Mouse (Mus musculus): ENCODE measurements around the gene Agr3. TPM values are rescaled to one million over a fixed set of nuclear protein-coding genes. Genes with fewer than 3 reads are reported as not detected.

Agr3 gene
- total and polyA plus RNA-seq, 3 experiments: not detected

DNA sequence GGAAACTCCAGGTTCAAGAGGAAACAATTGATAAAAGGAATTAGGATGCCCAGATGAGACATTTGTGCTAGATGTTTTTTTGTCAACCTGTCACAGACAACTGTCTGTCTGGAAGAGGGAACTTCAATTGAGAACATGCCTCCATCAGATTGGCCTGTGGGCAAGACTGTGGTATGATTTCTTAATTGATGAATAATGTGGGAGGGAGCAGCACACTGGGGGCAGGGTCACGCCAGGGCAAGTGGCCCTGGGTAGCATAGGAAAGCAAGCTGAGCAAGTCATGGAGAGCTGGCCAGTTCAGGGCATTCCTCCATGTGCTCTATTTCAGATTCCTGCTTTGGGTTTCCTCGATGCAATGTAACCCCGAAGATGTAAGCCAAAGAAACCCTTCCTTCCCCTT, 50.5 kb downstream of the Agr3 start:
- no peak for TF ChIP-seq HCFC1 (IDR thresholded peaks at IDR 0.05; ENCODE audit: low read depth, low read length)
- no peak for TF ChIP-seq ZNF384 (IDR thresholded peaks at IDR 0.05; ENCODE audit: low read depth, low read length)
- no peak for TF ChIP-seq MXI1 (IDR thresholded peaks at IDR 0.05; ENCODE audit: low read depth, low read length)
- TF ChIP-seq BHLHE40 (IDR thresholded peaks at IDR 0.05; ENCODE audit: low read depth, low read length): no peak
- TF ChIP-seq MEF2A (IDR thresholded peaks at IDR 0.05; ENCODE audit: borderline replicate concordance, low read depth, low read length): no peak
- no peak for TF ChIP-seq E2F4 (IDR thresholded peaks at IDR 0.05; ENCODE audit: insufficient replicate concordance, low read depth, low read length)
- no peak for TF ChIP-seq MAFK (IDR thresholded peaks at IDR 0.05; ENCODE audit: insufficient replicate concordance, low read length)
- no peak for TF ChIP-seq MYC (IDR thresholded peaks at IDR 0.05; ENCODE audit: low read depth, low read length)
- no peak for TF ChIP-seq CHD2 (IDR thresholded peaks at IDR 0.05; ENCODE audit: low read length)
- dilution Hi-C loops (cut with MboI; ENCODE audit: extremely low pct_ligation_motif_present, extremely low pct_unique_long_range_greater_than_20kb, low sequenced_read_pairs) (no loop called here), in situ Hi-C loops (cut with MboI; ENCODE audit: low pct_ligation_motif_present, low pct_unique_long_range_greater_than_20kb, low sequenced_read_pairs) (loop anchor here (10.0 kb wide), 1 partner anchor 61 kb away; no protein-coding TSS in a partner anchor)
- Histone ChIP-seq H3K27ac (ENCODE audit: insufficient read depth, low read depth) (no peak overlapping the region), H3K4me2 (ENCODE audit: insufficient read depth, low read depth, poor library complexity, severe bottlenecking) (no peak overlapping the region), H3K9ac (ENCODE audit: insufficient read depth, low read depth) (no peak overlapping the region), H3K9me3 (replicated peaks; ENCODE audit: low read length) (no peaks in the 10 kb centered on the region), H3K79me2 (replicated peaks; ENCODE audit: control insufficient read depth, extremely low read depth, insufficient read depth, poor library complexity, severe bottlenecking) (no peaks in the 10 kb centered on the region), H3K4me1 (ENCODE audit: control insufficient read depth in 1 of 2, insufficient read depth in 2 of 2) (0 out of 4 replicates have a peak, but pooled peaks cover 0 to 2% of the 10 kb centered on the region in 2 experiments), H3K4me3 (replicated peaks in 1 of 3; ENCODE audit: low read depth in 2 of 3, low read length in 2 of 3, poor library complexity in 1 of 3) (no peak overlapping the region), H3K27me3 (replicated peaks) (no peaks in the 10 kb centered on the region), H3K36me3 (replicated peaks in 1 of 2; ENCODE audit: control insufficient read depth in 1 of 2, insufficient read depth in 1 of 2, low read length in 1 of 2) (no peaks in the 10 kb centered on the region)
- DNase-seq (ENCODE audit: extremely low read depth): no peak

DNA sequence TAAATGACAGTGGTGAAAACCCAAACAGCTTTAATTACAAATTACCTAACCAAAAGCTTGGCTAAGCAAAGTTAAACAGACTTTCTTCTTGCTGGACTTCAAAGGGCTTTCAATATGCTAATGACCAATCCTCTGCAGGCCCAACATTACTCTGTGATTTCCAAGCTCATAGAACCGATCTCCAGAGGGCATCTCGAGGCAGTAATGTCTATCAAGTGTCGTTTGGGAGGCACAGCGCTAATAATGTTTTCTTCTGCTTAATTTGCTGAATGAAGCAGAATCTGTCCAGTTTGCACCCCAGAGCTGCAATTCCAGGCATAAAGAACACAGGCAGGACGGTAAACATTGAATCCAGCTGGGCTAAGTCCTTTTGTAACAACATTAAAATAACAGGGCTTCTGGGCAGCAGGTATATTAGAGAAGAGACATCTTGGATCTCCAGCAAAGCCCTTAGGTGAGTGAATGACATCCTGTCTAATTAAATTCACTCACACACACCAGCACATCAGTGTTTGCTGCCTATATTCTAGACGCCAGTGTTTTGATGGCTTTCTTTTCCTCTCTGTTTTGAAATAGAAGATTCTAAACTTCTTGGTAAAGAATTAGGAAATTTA, 52.3 kb downstream of the Agr3 start:
- H3K9ac ChIP-seq (ENCODE audit: insufficient read depth, low read depth): no peak overlapping the region
- dilution Hi-C loops (cut with MboI; ENCODE audit: extremely low pct_ligation_motif_present, extremely low pct_unique_long_range_greater_than_20kb, low sequenced_read_pairs): no loop called here
- no peaks in the 10 kb centered on the region for H3K9me3 ChIP-seq (replicated peaks; ENCODE audit: low read length)
- in situ Hi-C loops (cut with MboI; ENCODE audit: low pct_ligation_motif_present, low pct_unique_long_range_greater_than_20kb, low sequenced_read_pairs): loop anchor here (10.0 kb wide), 1 partner anchor 63 kb away; no protein-coding TSS in a partner anchor
- H3K27me3 ChIP-seq (replicated peaks): no peaks in the 10 kb centered on the region
- H3K4me3 ChIP-seq (replicated peaks in 1 of 3; ENCODE audit: low read depth in 2 of 3, low read length in 2 of 3, poor library complexity in 1 of 3): no peak overlapping the region
- TF ChIP-seq TCF12 (IDR thresholded peaks at IDR 0.05; ENCODE audit: low read depth, low read length): no peak
- no peaks in the 10 kb centered on the region for H3K36me3 ChIP-seq (replicated peaks in 1 of 2; ENCODE audit: control insufficient read depth in 1 of 2, insufficient read depth in 1 of 2, low read length in 1 of 2)
- H3K4me1 ChIP-seq (ENCODE audit: control insufficient read depth in 1 of 2, insufficient read depth in 2 of 2): peaks cover 2% of the 10 kb centered on the region in 2 experiments; a peak in 2 of 4 replicates
- H3K27ac ChIP-seq (ENCODE audit: insufficient read depth, low read depth): no peak overlapping the region
- no peaks in the 10 kb centered on the region for H3K79me2 ChIP-seq (replicated peaks; ENCODE audit: control insufficient read depth, extremely low read depth, insufficient read depth, poor library complexity, severe bottlenecking)
- DNase-seq (ENCODE audit: extremely low read depth): no peak
- no peak overlapping the region; the same call in 1 of the 2 replicates for H3K4me2 ChIP-seq (ENCODE audit: insufficient read depth, low read depth, poor library complexity, severe bottlenecking)

DNA sequence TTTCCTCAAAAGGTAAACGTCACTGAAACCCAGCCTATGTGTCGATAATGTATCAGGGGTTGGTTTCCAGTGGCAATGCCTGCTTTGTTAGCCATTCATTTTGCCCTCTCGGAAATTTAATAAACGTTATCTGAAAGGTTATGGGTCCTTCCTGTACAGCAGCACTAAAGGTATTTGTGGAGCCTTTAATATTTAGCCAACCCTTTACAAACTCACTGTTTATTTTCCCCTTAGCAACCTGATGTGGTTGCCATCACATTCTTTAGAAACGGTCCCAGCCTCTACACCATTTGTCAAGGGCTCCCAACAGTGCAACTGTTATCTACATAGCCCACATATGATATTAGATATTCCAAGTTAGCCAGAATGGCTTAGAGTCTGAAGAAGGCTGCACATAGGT, 54.2 kb downstream of the Agr3 start:
- dilution Hi-C loops (cut with MboI; ENCODE audit: extremely low pct_ligation_motif_present, extremely low pct_unique_long_range_greater_than_20kb, low sequenced_read_pairs) (no loop called here), in situ Hi-C loops (cut with MboI; ENCODE audit: low pct_ligation_motif_present, low pct_unique_long_range_greater_than_20kb, low sequenced_read_pairs) (loop anchor here (10.0 kb wide), 1 partner anchor 65 kb away; no protein-coding TSS in a partner anchor)

More for the DNA sequence above, 54.2 kb downstream of the Agr3 start:
- Histone ChIP-seq H3K27me3 (replicated peaks) (no peaks in the 10 kb centered on the region), H3K9me3 (replicated peaks; ENCODE audit: low read length) (no peaks in the 10 kb centered on the region), H3K4me2 (ENCODE audit: insufficient read depth, low read depth, poor library complexity, severe bottlenecking) (no peak overlapping the region), H3K36me3 (replicated peaks in 1 of 2; ENCODE audit: control insufficient read depth in 1 of 2, insufficient read depth in 1 of 2, low read length in 1 of 2) (no peaks in the 10 kb centered on the region), H3K4me3 (replicated peaks in 1 of 3; ENCODE audit: low read depth in 2 of 3, low read length in 2 of 3, poor library complexity in 1 of 3) (no peak overlapping the region), H3K4me1 (ENCODE audit: control insufficient read depth in 1 of 2, insufficient read depth in 2 of 2) (peaks cover 2% of the 10 kb centered on the region in 2 experiments; a peak in 2 of 4 replicates), H3K9ac (ENCODE audit: insufficient read depth, low read depth) (no peak overlapping the region), H3K27ac (ENCODE audit: insufficient read depth, low read depth) (no peak overlapping the region), H3K79me2 (replicated peaks; ENCODE audit: control insufficient read depth, extremely low read depth, insufficient read depth, poor library complexity, severe bottlenecking) (no peaks in the 10 kb centered on the region)
- TF ChIP-seq HCFC1 (IDR thresholded peaks at IDR 0.05; ENCODE audit: low read depth, low read length) (no peak), RAD21 (IDR thresholded peaks at IDR 0.05; ENCODE audit: low read depth, low read length) (no peak), CTCF (conservative IDR thresholded peaks at IDR 0.05 in 1 of 2, IDR thresholded peaks at IDR 0.05 in 1 of 2; ENCODE audit: low read depth in 2 of 2, low read length in 2 of 2) (no peak)
- DNase-seq (ENCODE audit: extremely low read depth): no peak

All from CH12.LX (cell line).